Mouse (Mus musculus) erythroid progenitor cell, adult 5-6 weeks (primary cell): ENCODE results near the gene Kbtbd7. TPM values are rescaled to one million over a fixed set of nuclear protein-coding genes. Genes with fewer than 3 reads are reported as not detected.
"Not testable (repeated sequence)": the region's sequence is repeated elsewhere in the genome, so short reads cannot be mapped to it uniquely, and the experiment has no call there.

Source experiments
- ATAC-seq: replicated peaks from 2 replicates; pipeline ENCODE4 v1.8.0; 2016; ENCODE audit warnings: moderate number of reproducible peaks, mild to moderate bottlenecking, moderate TSS enrichment, inconsistent platforms; ENCODE audit not compliant: poor library complexity, low FRiP score, severe bottlenecking
- total RNA-seq, 2 experiments: library from RNA; stranded (forward) in 1 of 2; stranded (reverse) in 1 of 2; fragments of 150-400 nt in 1 of 2; fragments of 186-747, 209-891 nt in 1 of 2; gene quantifications; 2 replicates each; pipeline versions ENCODE4 v1.2.3 to v1.2.4; 2015 to 2017; ENCODE audit warnings: low replicate concordance in 2 of 2

Kbtbd7 gene
- total RNA-seq, 2 experiments from 2014 or later = 10.8 to 21.0 TPM

DNA sequence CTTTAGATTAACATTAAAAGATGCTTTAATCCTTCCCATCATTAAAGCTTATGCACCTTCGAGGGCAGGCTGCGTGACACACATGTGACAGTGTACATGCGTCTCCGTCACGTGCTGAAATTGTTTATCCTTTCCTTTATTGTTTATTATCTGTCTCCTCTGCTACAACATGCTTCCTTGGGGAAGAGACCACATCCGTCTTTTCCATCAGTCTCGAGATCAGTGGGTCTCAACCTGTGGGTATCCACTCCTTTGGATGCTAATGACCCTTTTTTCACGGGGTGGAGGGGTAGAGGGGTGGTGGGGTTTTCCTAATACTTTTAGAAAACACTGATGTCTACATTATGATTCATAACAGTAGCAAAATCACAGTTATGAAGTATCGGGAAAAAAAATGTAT is 18.3 kb downstream of the Kbtbd7 start:
- ATAC-seq = no peak

- no peak for ATAC-seq
These were observed 18.8 kb downstream of the Kbtbd7 start for GRCm38 (mm10) chr14:79445055-79445620.

DNA sequence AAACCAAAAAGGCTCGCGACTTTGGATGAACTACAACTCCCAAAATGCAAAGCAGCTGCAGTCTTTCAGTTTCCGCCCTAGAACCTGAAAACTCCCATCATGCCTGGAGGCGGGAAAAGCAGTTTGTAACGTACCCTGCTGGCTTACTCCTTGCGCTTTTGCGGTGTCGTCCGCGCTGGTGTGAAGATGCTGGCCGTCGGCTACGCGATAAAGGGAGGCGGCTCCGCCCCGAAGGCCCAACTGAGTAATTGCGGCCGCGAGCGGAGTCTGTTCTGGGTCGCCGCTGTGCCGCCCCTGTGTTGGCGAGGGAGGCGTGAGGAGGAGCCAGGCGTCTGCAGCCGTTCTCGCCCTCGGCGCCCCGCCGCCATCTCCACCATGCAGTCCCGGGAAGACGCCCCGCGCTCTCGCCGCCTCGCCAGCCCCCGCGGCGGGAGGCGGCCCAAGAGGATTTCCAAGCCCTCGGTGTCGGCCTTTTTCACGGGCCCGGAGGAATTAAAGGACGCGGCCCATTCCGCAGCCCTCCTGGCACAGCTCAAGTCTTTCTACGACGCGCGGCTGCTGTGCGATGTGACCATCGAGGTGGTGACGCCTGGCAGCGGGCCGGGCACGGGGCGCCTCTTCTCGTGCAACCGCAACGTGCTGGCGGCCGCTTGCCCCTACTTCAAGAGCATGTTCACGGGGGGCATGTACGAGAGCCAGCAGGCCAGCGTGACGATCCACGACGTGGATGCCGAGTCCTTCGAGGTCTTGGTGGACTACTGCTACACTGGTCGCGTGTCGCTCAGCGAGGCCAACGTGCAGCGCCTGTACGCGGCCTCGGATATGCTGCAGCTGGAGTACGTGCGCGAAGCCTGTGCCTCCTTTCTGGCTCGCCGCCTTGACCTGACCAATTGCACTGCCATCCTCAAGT is 25.6 kb downstream of the Kbtbd7 start, which contains the start of gene Kbtbd6:
Gene Kbtbd6 (plus strand): TSS at position 155 of the 910 bp plus-strand sequence.
- peak; percentile 96 for ATAC-seq

GRCm38 (mm10) chr14:79452591-79452934 is 26.3 kb downstream of the Kbtbd7 start:
- ATAC-seq = not testable (repeated sequence)

DNA sequence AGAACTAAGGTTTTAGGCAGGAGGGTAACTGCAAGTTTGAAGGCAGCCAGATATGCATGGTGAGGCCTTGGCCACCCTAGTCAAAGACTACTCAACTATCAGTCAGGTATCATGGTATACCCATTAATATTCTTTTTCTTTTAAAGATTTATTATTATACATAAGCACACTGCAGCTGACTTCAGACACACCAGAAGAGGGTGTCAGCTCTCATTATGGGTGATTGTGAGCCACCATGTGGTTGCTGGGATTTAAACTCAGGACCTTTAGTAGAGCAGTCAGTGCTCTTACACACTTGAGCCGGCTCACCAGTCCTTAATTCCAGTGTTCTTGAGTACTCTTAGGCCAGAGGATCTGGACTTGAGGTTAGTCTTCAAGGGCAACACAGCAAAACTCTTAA is 34.1 kb downstream of the Kbtbd7 start:
- no peak for ATAC-seq

DNA sequence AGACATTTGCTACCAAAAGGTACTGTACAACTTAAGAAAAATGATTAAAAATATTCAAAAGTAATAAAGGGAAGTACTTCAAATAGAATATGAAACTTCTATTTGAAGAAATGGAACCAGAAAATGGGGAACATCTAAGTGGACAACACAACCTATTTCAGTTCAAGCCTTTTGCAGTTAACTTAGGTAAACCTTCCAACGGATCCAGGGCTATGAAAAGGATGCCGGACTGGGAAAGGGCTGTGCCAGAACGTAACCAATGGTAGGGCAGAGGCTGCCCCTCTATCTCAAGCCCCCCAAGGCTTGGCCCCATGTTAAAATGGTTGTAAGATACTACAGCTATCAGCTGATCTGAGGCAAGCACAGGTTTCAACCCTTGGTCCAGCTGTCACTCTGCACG is 34.7 kb downstream of the Kbtbd7 start:
- ATAC-seq = no peak

GRCm38 (mm10) chr14:79465623-79466022 is 39.3 kb downstream of the Kbtbd7 start:
- no peak for ATAC-seq

DNA sequence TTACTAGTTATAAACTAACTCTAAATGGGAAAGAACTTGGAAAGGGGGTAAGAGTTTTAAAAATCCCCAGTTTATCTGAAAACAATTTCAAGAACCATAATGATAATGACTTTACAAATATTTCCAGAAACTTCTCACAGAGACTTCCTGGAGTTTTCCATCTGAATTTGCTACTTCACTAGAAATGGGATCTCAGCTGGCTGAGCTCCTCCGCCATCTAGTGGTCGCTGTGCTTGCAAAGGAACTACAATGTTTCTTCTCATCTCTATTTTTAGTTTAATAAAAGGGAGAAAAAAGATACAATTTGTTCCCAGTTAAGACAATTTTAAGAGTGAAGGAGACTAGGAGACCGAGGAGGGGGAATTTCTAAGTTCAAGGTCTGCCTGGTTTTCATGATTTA is 41.3 kb downstream of the Kbtbd7 start:
- ATAC-seq = peak; percentile 68; the same call in 1 of the 2 replicates

GRCm38 (mm10) chr14:79473384-79473783 is 47.1 kb downstream of the Kbtbd7 start:
- ATAC-seq = no peak

Other genes starting within 250 kb of the Kbtbd7 start
- not detected in 2 replicates for gene Zfp957, start 179.1 kb upstream of the Kbtbd7 start, total RNA-seq (2015; ENCODE audit: low replicate concordance)
- gene Zfp957, start 179.1 kb upstream of the Kbtbd7 start, total RNA-seq (2017; ENCODE audit: low replicate concordance) = not detected in 2 replicates
- gene Rgcc, start 124.9 kb upstream of the Kbtbd7 start, total RNA-seq (2015; ENCODE audit: low replicate concordance) = 138 and 211 TPM in 2 replicates
- gene Rgcc, start 124.9 kb upstream of the Kbtbd7 start, total RNA-seq (2017; ENCODE audit: low replicate concordance) = 175 and 244 TPM in 2 replicates
- gene Naa16, start 35.7 kb upstream of the Kbtbd7 start, total RNA-seq (2015; ENCODE audit: low replicate concordance) = 43.2 and 65.8 TPM in 2 replicates
- gene Naa16, start 35.7 kb upstream of the Kbtbd7 start, total RNA-seq (2017; ENCODE audit: low replicate concordance) = 49.9 and 60.7 TPM in 2 replicates
- gene Mtrf1, start 28.7 kb upstream of the Kbtbd7 start, total RNA-seq (2015; ENCODE audit: low replicate concordance) = 0.72 and 2.1 TPM in 2 replicates
- 0.91 and 1.0 TPM in 2 replicates for gene Mtrf1, start 28.7 kb upstream of the Kbtbd7 start, total RNA-seq (2017; ENCODE audit: low replicate concordance)
- 21.3 and 29.3 TPM in 2 replicates for gene Kbtbd6, start 25.3 kb downstream of the Kbtbd7 start, total RNA-seq (2015; ENCODE audit: low replicate concordance)
- 13.2 and 27.5 TPM in 2 replicates for gene Kbtbd6, start 25.3 kb downstream of the Kbtbd7 start, total RNA-seq (2017; ENCODE audit: low replicate concordance)
- gene Elf1, start 54.7 kb downstream of the Kbtbd7 start, total RNA-seq (2015; ENCODE audit: low replicate concordance) = 38.9 and 39.8 TPM in 2 replicates
- gene Elf1, start 54.7 kb downstream of the Kbtbd7 start, total RNA-seq (2017; ENCODE audit: low replicate concordance) = 81.2 and 83.4 TPM in 2 replicates
- 25.6 and 27.7 TPM in 2 replicates for gene Wbp4, start 55.0 kb downstream of the Kbtbd7 start, total RNA-seq (2015; ENCODE audit: low replicate concordance)
- gene Wbp4, start 55.0 kb downstream of the Kbtbd7 start, total RNA-seq (2017; ENCODE audit: low replicate concordance) = 40.6 and 64.4 TPM in 2 replicates
- 40.7 and 44.0 TPM in 2 replicates for gene Sugt1, start 161.2 kb downstream of the Kbtbd7 start, total RNA-seq (2015; ENCODE audit: low replicate concordance)
- gene Sugt1, start 161.2 kb downstream of the Kbtbd7 start, total RNA-seq (2017; ENCODE audit: low replicate concordance) = 17.1 and 61.1 TPM in 2 replicates
- gene Cnmd, start 235.7 kb downstream of the Kbtbd7 start, total RNA-seq (2015; ENCODE audit: low replicate concordance) = not detected in 2 replicates
- not detected in 2 replicates for gene Cnmd, start 235.7 kb downstream of the Kbtbd7 start, total RNA-seq (2017; ENCODE audit: low replicate concordance)